Mouse (Mus musculus): ENCODE data around the gene Tnxb. TPM values are rescaled to one million over a fixed set of nuclear protein-coding genes. Genes with fewer than 3 reads are reported as not detected.
"Not testable (repeated sequence)": the region's sequence is repeated elsewhere in the genome, so short reads cannot be mapped to it uniquely, and the experiment has no call there.

Tnxb gene
- polyA plus RNA-seq, 1 experiment, result not detected

- Histone ChIP-seq H3K27ac (ENCODE audit: insufficient read depth, low read depth, low read length) (no peak overlapping the region), H3K4me3 (ENCODE audit: insufficient read depth, low read depth, low read length) (no peak overlapping the region), H3K4me1 (ENCODE audit: control insufficient read depth, insufficient read depth, low read length) (no peaks in the 10 kb centered on the region)
- 77% methylated on average over 4 of the region's 4 CpGs for WGBS
- TF ChIP-seq POLR2A (IDR thresholded peaks at IDR 0.05; ENCODE audit: insufficient read depth, low read depth, low read length) (no peak), CTCF (IDR thresholded peaks at IDR 0.05; ENCODE audit: insufficient read depth, low read depth, low read length) (no peak)
Observed at GRCm38 (mm10) chr17:34740280-34740679, 69.9 kb downstream of the Tnxb start.

- 68% methylated on average over 7 of the region's 7 CpGs for WGBS
- Histone ChIP-seq H3K27ac (ENCODE audit: insufficient read depth, low read depth, low read length) (no peak within 1 kb of the TSS), H3K4me1 (ENCODE audit: control insufficient read depth, insufficient read depth, low read length) (no peaks in the 10 kb centered on the region), H3K4me3 (ENCODE audit: insufficient read depth, low read depth, low read length) (no peak within 1 kb of the TSS)
- TF ChIP-seq POLR2A (IDR thresholded peaks at IDR 0.05; ENCODE audit: insufficient read depth, low read depth, low read length) (no peak), CTCF (IDR thresholded peaks at IDR 0.05; ENCODE audit: insufficient read depth, low read depth, low read length) (no peak)
Observed at GRCm38 (mm10) chr17:34743719-34744118, 73.4 kb downstream of the Tnxb start, which contains the start of gene C4b. TSS of gene C4b (minus strand) at chr17:34743882.

GRCm38 (mm10) chr17:34744206-34744605 is 73.9 kb downstream of the Tnxb start:
- no peak overlapping the region for H3K27ac ChIP-seq (ENCODE audit: insufficient read depth, low read depth, low read length)
- H3K4me3 ChIP-seq (ENCODE audit: insufficient read depth, low read depth, low read length), result no peak overlapping the region
- TF ChIP-seq POLR2A (IDR thresholded peaks at IDR 0.05; ENCODE audit: insufficient read depth, low read depth, low read length) (no peak), CTCF (IDR thresholded peaks at IDR 0.05; ENCODE audit: insufficient read depth, low read depth, low read length) (no peak)
- no peaks in the 10 kb centered on the region for H3K4me1 ChIP-seq (ENCODE audit: control insufficient read depth, insufficient read depth, low read length)
- WGBS, result 66% methylated on average over 6 of the region's 6 CpGs

- not testable (repeated sequence) for H3K4me3 ChIP-seq (ENCODE audit: insufficient read depth, low read depth, low read length); H3K4me1 ChIP-seq (ENCODE audit: control insufficient read depth, insufficient read depth, low read length); H3K27ac ChIP-seq (ENCODE audit: insufficient read depth, low read depth, low read length)
- WGBS, result 85% methylated on average over 6 of the region's 6 CpGs
Observed at GRCm38 (mm10) chr17:34744611-34745010, 74.3 kb downstream of the Tnxb start.

- WGBS, result 91% methylated on average over 4 of the region's 4 CpGs
- not testable (repeated sequence) for H3K4me1 ChIP-seq (ENCODE audit: control insufficient read depth, insufficient read depth, low read length); H3K4me3 ChIP-seq (ENCODE audit: insufficient read depth, low read depth, low read length); H3K27ac ChIP-seq (ENCODE audit: insufficient read depth, low read depth, low read length)
Observed at GRCm38 (mm10) chr17:34745166-34745565, 74.8 kb downstream of the Tnxb start.

- H3K27ac ChIP-seq (ENCODE audit: insufficient read depth, low read depth, low read length), result no peak overlapping the region
- TF ChIP-seq CTCF (IDR thresholded peaks at IDR 0.05; ENCODE audit: insufficient read depth, low read depth, low read length) (no peak), POLR2A (IDR thresholded peaks at IDR 0.05; ENCODE audit: insufficient read depth, low read depth, low read length) (no peak)
- no peaks in the 10 kb centered on the region for H3K4me1 ChIP-seq (ENCODE audit: control insufficient read depth, insufficient read depth, low read length)
- no peak overlapping the region for H3K4me3 ChIP-seq (ENCODE audit: insufficient read depth, low read depth, low read length)
- 79% methylated on average over 5 of the region's 5 CpGs for WGBS
Observed at GRCm38 (mm10) chr17:34746531-34746930, 76.2 kb downstream of the Tnxb start.

- TF ChIP-seq CTCF (IDR thresholded peaks at IDR 0.05; ENCODE audit: insufficient read depth, low read depth, low read length) (no peak), POLR2A (IDR thresholded peaks at IDR 0.05; ENCODE audit: insufficient read depth, low read depth, low read length) (no peak)
- Histone ChIP-seq H3K4me1 (ENCODE audit: control insufficient read depth, insufficient read depth, low read length) (no peaks in the 10 kb centered on the region), H3K4me3 (ENCODE audit: insufficient read depth, low read depth, low read length) (no peak overlapping the region), H3K27ac (ENCODE audit: insufficient read depth, low read depth, low read length) (no peak overlapping the region)
- 69% methylated on average over 3 of the region's 3 CpGs for WGBS
Observed at GRCm38 (mm10) chr17:34761471-34761870, 91.1 kb downstream of the Tnxb start.

Other genes starting within 250 kb of the Tnxb start
- not detected in 2 replicates for gene Btnl4, start 193.2 kb upstream of the Tnxb start, polyA plus RNA-seq (2012; ENCODE audit: insufficient read depth, insufficient read length, low replicate concordance, missing spikeins)
- gene Btnl6, start 153.2 kb upstream of the Tnxb start, polyA plus RNA-seq (2012; ENCODE audit: insufficient read depth, insufficient read length, low replicate concordance, missing spikeins), result not detected in 2 replicates
- not detected in 2 replicates for gene Notch4, start 106.3 kb upstream of the Tnxb start, polyA plus RNA-seq (2012; ENCODE audit: insufficient read depth, insufficient read length, low replicate concordance, missing spikeins)
- not detected in 2 replicates for gene Gpsm3, start 80.7 kb upstream of the Tnxb start, polyA plus RNA-seq (2012; ENCODE audit: insufficient read depth, insufficient read length, low replicate concordance, missing spikeins)
- gene Pbx2, start 79.3 kb upstream of the Tnxb start, polyA plus RNA-seq (2012; ENCODE audit: insufficient read depth, insufficient read length, low replicate concordance, missing spikeins), result not detected in 2 replicates
- gene Ager, start 72.7 kb upstream of the Tnxb start, polyA plus RNA-seq (2012; ENCODE audit: insufficient read depth, insufficient read length, low replicate concordance, missing spikeins), result not detected in 2 replicates
- gene Rnf5, start 66.8 kb upstream of the Tnxb start, polyA plus RNA-seq (2012; ENCODE audit: insufficient read depth, insufficient read length, low replicate concordance, missing spikeins), result not detected in 2 replicates
- gene Agpat1, start 66.3 kb upstream of the Tnxb start, polyA plus RNA-seq (2012; ENCODE audit: insufficient read depth, insufficient read length, low replicate concordance, missing spikeins), result 342 TPM in 1 of 2 replicates, not detected in the other
- gene Egfl8, start 54.6 kb upstream of the Tnxb start, polyA plus RNA-seq (2012; ENCODE audit: insufficient read depth, insufficient read length, low replicate concordance, missing spikeins), result not detected in 2 replicates
- not detected in 2 replicates for gene Ppt2, start 42.0 kb upstream of the Tnxb start, polyA plus RNA-seq (2012; ENCODE audit: insufficient read depth, insufficient read length, low replicate concordance, missing spikeins)
- not detected in 2 replicates for gene Prrt1, start 41.0 kb upstream of the Tnxb start, polyA plus RNA-seq (2012; ENCODE audit: insufficient read depth, insufficient read length, low replicate concordance, missing spikeins)
- gene Fkbpl, start 25.8 kb upstream of the Tnxb start, polyA plus RNA-seq (2012; ENCODE audit: insufficient read depth, insufficient read length, low replicate concordance, missing spikeins), result not detected in 2 replicates
- not detected in 2 replicates for gene Atf6b, start 23.4 kb upstream of the Tnxb start, polyA plus RNA-seq (2012; ENCODE audit: insufficient read depth, insufficient read length, low replicate concordance, missing spikeins)
- not detected in 2 replicates for gene C4b, start 73.3 kb downstream of the Tnxb start, polyA plus RNA-seq (2012; ENCODE audit: insufficient read depth, insufficient read length, low replicate concordance, missing spikeins)
- not detected in 2 replicates for gene Cyp21a1, start 134.0 kb downstream of the Tnxb start, polyA plus RNA-seq (2012; ENCODE audit: insufficient read depth, insufficient read length, low replicate concordance, missing spikeins)
- gene Stk19, start 166.4 kb downstream of the Tnxb start, polyA plus RNA-seq (2012; ENCODE audit: insufficient read depth, insufficient read length, low replicate concordance, missing spikeins), result not detected in 2 replicates
- gene Dxo, start 166.5 kb downstream of the Tnxb start, polyA plus RNA-seq (2012; ENCODE audit: insufficient read depth, insufficient read length, low replicate concordance, missing spikeins), result not detected in 2 replicates
- gene Skiv2l, start 179.7 kb downstream of the Tnxb start, polyA plus RNA-seq (2012; ENCODE audit: insufficient read depth, insufficient read length, low replicate concordance, missing spikeins), result not detected in 2 replicates
- not detected in 2 replicates for gene Nelfe, start 179.9 kb downstream of the Tnxb start, polyA plus RNA-seq (2012; ENCODE audit: insufficient read depth, insufficient read length, low replicate concordance, missing spikeins)
- not detected in 2 replicates for gene Cfb, start 192.0 kb downstream of the Tnxb start, polyA plus RNA-seq (2012; ENCODE audit: insufficient read depth, insufficient read length, low replicate concordance, missing spikeins)
- not detected in 2 replicates for gene Zbtb12, start 208.9 kb downstream of the Tnxb start, polyA plus RNA-seq (2012; ENCODE audit: insufficient read depth, insufficient read length, low replicate concordance, missing spikeins)
- not detected in 2 replicates for gene Gm20547, start 211.5 kb downstream of the Tnxb start, polyA plus RNA-seq (2012; ENCODE audit: insufficient read depth, insufficient read length, low replicate concordance, missing spikeins)
- gene C2, start 227.7 kb downstream of the Tnxb start, polyA plus RNA-seq (2012; ENCODE audit: insufficient read depth, insufficient read length, low replicate concordance, missing spikeins), result not detected in 2 replicates
- 130 TPM in 1 of 2 replicates, not detected in the other for gene Ehmt2, start 227.9 kb downstream of the Tnxb start, polyA plus RNA-seq (2012; ENCODE audit: insufficient read depth, insufficient read length, low replicate concordance, missing spikeins)
- not detected in 2 replicates for gene Slc44a4, start 243.9 kb downstream of the Tnxb start, polyA plus RNA-seq (2012; ENCODE audit: insufficient read depth, insufficient read length, low replicate concordance, missing spikeins)

All from olfactory bulb, adult 2 months (tissue).